Mouse (Mus musculus) spleen, adult 2 months (tissue): ENCODE results near the gene Smap2.

Source experiments
- CTCF ChIP-seq: fragments of 200-500 bp; IDR thresholded peaks from 2 replicates; pipeline ENCODE4 v1.5.1; 2011; ENCODE audit warnings: mild to moderate bottlenecking, inconsistent platforms; ENCODE audit not compliant: insufficient read depth, insufficient read length, insufficient replicate concordance; ENCODE audit errors: extremely low read depth
- POLR2A ChIP-seq: fragments of 200-500 bp; IDR thresholded peaks from 2 replicates; pipeline ENCODE4 v1.6.1; 2011; ENCODE audit warnings: low read depth, low read length, inconsistent platforms

GRCm38 (mm10) chr4:120952163-120952562 lies 64.9 kb downstream of the Smap2 start:
- TF ChIP-seq CTCF (no peak), POLR2A (no peak)
